Mouse (Mus musculus) induced T-regulatory cell, adult 2 months (primary cell): ENCODE measurements around the gene Elf2.

Source experiments
- DNase-seq: peaks from one replicate; pipeline ENCODE4 v3.0.0-alpha.2; 2012; ENCODE audit warnings: low read depth

Gene Elf2

DNA sequence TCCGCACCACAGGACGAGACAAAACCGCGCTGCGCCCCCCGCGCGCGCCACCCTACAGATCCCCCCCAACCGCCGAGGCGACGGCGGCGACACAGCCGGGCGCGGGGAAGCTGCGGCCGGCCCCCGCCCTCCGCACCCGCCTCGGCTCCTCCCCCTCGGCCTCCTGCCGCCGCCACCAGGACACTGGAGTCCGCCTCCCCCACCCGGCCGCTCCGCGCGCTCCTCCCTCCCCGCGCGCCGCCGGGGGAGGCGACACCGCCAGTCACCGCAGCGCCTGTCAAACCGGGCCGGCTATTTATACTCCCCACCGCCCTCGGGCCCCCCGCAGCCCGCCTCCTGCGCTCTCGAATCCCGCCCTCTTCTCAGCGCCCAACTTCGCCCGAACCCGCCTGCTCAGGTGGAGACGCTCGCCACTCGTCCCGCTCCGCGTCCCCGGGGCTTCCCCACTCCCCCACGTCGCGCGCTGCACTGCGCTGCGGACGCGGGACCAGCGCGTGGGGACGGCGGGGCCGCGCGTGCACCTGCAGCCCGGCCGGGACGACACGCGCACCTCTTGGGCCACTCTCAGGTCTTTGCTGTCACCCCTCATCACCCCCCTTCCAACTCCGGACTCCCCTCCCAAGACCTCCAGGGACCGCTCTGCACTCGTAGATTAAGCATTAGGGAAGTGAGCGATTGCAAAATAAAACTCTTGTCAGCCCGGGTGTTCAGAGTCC lies at the start of gene Elf2:
TSS of gene Elf2 (minus strand) at position 112 of the 716 bp plus-strand sequence.
- peak; percentile 90 for DNase-seq

DNA sequence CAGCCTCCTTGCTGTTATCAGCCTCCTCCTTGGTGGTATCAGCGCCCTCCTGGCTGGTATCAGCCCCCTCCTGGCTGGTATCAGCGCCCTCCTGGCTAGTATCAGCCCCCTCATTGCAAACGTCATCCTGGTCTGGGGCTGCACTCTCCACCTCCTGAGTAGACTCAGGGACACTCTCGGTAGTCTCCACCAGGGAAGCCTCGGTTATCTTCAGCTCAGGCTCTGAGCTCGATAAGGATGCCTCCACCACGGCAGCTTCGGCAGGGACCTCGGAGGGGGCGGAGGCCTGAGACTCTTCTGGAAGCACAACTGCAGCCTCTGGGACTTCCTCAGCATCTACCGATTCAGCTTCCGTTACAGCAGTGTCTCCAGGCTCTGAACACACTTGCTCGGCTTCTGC lies 48.4 kb upstream of the Elf2 start:
- no peak for DNase-seq

DNA sequence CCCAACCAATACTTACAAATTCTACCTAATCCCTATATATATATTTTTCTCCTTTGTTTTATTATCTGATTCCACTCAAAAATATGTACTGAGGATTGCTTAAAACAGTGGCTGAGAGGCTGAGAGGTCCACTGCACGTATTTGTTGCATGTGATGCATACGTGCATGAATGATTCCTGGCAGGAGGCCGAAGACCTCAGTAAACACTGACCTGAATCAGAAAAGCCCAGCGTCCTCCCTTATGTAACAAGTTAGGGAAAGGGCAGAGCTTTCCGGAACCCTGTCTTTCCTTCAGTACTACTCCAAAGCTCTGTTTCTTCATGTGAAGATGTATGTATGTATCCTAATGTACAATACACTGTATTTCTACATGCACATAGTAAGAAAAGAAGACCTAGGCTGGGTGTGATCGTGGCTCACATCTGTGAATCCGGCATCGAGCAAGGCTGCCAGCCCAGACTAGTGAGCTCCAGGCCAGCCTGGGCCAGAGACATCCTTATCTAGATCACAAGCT lies 47.5 kb upstream of the Elf2 start:
- DNase-seq, result no peak

DNA sequence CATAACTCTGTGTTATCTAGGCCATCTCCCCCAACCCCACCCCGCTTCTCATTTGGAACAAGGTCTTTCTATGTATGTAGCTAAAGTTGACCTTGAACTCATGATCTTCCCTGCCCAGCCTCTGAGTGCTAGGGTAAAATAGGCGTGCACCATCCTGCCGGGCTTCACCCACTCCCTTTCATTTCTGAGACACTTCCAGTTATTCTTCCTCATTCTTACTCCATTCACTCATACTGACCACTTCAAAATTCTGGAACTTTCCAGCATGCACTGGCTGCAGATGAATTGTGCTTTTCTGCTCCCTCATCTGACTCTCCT lies 46.6 kb upstream of the Elf2 start:
- DNase-seq, result no peak

DNA sequence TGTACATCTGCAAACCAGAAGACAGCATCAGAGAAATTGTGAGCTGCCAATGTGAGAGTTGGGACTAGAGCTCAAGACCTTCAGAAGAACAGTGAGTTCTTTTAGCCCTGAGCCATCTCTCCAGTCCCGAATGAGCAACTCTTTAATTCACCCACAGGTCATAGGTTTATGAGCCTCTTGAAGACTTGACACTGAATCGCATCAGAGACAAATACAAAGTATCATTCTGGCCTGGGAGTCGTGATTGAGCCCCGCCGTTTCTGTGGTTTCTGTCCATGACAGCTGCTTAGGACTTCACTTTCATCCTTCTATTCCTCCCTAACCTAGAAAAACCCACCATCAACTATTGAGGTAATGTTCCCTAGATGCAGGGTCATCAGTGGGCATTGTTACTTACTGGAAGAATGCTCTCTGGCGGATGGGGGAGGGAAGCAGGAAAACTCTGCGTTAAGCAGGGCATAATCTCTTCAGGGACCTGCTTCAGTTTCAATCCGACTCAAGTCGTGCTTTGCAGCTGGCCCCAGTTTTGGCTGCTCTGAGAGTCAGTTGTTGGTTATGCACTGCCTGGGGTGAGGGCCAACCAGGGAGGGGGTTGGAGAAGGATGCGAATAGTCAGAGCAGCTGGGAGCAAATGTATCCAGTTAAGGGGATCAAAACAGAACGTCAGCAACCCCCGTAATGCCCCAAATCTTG lies 46.1 kb upstream of the Elf2 start:
- DNase-seq, result no peak

DNA sequence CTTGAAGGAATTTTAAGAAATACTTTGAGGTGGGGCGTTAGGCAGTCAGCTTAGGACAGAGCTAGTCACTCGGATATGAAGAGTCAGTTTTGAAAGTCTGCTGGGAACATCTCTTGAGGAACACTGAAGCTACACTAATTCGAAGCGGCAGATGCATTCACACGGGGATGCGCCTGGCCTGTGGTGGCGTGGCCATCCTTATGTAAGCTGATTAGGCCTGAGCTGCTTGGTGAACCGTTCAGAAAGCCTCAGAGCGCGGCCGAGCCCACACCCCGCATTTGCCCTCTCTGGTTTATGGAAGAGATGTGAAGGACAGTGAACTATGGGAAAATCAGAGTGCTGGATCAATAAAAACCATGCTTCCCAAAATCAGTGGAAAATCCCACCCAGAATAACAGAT lies 42.9 kb upstream of the Elf2 start:
- DNase-seq, result no peak

DNA sequence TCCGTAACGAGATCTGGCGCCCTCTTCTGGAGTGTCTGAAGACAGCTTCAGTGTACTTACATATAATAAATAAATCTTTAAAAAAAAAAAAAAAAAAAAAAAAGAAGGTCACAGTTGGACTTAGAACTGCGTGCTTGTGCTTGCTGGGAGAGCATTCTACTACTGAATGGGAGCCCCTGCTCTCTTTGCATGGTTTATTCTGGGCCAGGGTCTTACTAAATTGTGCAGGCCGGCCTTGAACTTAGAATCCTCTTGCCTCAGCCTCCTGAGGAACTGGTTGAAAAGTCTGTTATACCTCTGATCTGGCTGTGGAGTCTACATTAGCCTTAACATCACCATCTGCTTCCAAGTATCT lies 40.2 kb upstream of the Elf2 start:
- no peak for DNase-seq

DNA sequence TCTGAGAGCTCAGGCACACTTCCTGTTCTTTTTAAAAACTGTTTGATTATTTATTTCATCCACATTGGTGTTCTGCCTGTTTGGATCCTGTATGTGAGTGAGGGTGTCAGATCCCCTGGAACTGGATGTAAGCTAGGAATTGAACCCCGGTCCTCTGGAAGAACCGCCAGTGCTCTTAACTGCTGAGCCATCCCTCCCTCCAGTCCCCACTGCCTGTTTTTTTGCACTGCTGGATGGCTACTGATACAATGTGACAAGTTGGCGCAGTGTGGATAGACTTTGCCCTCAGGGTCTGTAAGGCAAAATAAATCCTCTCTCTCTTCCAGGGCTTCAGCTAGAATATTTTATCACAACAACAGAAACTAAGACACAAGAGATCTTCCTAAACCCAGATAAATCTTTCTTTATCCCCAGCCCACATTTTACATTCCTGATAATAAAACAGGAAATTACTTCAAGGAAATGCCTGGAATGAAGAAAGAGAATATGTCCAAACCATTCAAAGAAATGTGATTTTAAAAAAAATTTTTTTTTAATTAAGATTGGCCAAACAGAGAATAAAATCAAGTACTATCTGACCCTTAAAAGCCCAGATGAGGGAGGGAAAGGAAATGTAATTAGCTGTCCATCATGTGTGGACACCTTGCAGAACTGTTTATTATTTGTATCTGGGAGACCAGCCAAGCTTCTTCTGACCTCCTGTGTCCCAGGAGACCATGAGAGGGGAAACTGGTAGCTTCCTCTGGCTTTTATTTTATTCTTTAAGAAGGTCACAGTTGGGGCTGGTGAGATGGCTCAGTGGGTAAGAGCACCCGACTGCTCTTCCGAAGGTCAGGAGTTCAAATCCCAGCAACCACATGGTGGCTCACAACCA lies 39.6 kb upstream of the Elf2 start:
- DNase-seq, result no peak

DNA sequence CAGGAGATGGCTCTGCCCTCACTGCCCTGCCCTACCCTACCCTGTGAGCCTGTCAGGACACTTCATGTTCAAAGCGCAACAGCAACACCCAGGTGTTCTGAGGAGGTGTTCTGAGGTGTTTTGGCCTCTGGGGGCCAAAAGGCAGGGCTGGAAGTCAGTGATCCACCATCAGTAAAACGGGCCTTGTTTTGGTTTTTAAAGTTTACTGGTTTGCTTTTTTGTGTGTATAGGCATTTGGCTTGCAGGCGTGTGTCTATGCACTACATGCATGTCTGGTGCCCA lies 38.1 kb upstream of the Elf2 start:
- peak; percentile 30 for DNase-seq

DNA sequence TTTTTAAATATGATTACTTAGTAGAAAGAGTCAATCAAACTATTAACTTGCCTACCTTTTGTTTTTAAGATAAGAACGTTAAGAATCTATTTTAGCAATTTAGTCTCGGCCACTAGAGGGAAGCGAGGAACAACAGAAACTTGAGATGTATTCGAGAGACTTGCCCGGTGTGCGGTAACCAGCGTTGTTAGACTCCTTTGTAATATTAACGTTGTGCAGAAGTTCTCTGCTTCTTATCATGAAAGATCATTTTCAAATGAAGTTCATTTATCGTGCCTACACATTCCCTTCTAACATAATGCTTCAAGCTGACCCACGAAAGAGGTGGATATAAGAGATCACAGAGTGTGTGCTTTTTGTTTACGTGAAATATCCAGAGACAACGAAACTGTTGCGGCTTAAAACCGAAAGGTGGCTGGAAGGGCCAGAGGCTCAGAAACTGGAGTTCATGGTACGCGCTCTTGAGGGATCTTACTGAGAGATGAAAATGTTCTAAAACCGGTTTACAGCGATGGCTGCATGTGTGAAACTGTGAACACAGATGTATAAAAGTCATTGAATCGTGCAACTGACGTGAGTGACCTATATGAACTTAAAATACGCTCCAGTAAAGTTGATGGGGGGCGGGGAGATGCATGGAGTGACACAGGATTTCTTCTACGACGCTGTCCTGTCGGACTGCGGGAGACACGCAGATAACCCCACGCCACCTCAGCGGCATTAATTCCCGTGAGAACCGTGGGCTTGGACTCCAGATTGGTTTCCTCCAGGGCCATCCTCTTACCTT lies 37.6 kb upstream of the Elf2 start:
- DNase-seq, result peak; percentile 81

DNA sequence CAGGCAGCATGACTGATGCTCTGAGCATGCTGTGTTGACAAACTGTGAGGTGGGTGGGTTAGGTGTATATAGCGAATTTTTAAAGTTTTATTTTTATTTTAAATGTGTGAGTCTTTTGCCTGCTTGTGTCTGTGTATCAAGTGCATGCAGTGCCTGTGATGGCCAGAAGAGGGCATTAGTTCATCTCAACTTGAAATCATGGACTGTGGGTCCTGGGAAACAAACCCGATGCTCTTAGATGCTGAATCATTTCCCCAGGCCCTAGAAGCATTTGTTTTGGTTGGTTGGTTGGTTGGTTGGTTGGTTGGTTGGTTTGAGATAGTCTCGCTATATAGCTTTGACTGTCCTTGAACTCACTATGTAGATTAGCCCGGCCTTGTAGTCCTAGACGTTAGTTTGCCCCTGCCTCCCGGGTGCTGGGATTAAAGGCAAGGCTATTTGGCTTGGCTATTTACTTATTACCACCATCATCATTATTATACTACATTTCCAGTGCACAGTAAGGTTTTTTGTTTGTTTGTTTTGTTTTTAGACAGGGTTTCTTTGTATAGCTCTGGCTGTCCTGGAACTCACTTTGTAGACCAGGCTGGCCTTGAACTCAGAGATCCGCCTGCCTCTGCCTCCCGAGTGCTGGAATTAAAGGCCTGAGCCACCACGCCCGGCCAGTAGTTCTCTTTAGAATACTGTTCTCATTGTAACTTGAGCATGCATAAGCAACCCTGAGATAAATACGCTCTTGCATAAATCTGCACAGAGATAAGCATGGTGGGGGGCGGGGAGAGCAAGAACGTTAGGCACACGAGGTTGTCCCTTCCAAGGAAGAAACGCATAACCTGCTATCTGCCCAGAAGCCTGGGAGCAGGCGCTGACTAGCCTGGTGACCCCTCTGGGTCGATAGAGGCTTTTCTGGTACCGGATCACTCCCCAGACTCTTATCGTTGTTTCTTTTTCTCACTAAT lies 35.1 kb upstream of the Elf2 start:
- peak; percentile 85 for DNase-seq

DNA sequence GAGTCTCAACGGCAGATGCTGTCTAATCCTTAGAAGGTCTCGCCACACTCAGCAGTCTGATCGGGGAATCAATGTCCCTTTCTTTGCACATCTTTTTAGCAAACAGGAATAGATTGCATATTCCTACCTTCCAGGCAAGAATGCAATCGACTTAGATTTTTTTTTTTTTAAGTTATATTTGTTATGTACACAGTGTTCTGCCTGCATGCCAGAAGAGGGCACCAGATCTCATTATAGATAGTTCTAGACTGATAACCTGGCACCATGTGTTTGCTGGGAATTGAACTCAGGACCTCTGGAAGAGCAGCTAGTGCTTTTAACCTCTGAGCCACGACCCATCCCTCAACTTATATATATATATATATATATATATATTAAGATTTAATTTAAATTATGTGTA lies 33.1 kb upstream of the Elf2 start:
- DNase-seq, result peak; percentile 44

DNA sequence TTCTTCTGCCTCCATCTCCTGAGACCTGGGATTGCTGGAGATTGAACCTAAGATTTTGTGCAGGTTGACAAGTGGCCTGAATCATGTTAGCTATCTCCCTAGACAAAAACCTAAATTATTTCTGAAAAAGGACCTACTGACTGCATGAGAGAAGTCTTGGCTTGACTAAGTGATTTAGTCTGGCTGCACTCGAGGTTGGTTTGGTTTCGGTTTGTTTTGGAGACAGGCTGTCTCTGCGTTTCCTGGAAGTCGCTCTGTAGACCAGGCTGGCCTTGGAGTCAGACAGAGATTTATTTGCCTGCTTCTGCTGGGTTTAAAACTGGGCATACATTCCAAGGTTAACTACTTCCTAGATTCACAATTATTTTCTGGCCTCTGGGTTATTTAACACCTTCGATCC lies 32.4 kb upstream of the Elf2 start:
- peak; percentile 61 for DNase-seq

DNA sequence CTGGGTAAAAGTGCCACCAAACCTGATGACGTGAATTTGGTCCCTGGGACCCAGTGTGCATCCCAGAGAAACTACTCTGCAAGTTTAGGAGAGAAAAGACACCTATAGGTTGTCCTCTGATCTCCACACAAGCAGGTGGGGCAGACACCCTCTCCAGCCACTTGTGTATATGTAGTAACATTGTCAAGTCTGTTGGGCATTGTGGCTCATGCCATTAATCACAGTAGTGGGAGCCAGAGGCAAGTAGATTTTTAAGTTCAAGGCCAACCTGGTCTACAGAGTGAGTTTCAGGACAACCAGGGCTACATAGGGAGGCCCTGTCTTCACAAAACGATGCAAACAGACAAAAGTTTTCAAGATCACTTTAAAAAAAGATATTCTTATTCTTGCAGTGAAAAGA lies 31.4 kb upstream of the Elf2 start:
- DNase-seq, result no peak

DNA sequence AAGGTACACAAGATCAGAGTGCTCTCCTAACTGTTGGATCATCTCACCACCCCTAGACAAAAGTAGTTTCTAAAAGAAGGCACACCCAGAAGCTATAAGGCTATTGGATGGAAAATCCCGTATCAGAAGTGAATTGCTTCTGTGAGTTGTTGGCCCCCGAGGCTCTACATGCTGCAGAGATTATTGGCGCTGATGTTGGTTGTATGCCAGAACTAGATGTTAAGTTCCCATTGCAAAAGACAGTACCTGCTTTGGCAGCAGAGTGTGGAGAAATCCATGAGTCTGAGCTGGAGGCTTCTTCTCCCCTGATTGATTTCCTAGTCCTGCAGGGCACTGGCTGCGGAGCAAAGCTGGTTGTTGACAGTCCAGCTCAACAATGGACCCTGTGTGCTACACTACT lies 27.5 kb upstream of the Elf2 start:
- no peak for DNase-seq

DNA sequence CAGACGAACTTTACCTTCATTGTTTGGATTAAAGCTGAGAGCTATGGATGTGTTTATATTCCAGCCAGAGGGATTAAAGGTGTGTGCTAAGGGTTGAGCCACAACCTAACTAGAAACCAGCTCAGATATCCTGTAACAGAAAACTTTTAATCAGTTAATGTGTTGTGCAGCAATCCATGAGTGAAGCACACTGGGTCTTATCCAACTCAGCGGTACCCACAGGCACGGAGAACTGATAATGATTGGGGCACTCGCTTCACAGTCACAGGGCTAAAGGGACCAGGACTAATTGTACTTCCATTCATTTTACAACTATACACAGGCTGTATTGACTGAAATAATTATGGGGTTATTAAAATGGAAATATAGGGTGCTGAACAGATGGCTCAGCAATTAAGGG lies 26.5 kb upstream of the Elf2 start:
- no peak for DNase-seq

DNA sequence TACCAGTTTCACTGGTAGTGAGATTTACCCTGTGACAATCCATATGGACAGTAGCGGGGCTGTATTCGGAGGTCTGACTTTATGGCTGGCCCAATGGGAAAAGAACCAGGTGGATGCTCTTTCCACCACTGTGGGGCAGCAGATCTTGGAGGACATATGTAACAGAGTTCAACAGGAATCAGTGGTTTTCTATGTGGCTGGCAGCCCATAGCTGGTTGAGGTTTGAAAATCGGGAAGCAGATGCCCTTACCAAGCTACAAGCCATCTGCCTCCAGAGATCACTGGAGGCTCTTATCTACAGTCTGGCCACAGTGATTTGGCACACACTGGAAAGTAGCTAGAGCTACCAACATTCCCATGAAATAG lies 25.0 kb upstream of the Elf2 start:
- DNase-seq, result no peak

DNA sequence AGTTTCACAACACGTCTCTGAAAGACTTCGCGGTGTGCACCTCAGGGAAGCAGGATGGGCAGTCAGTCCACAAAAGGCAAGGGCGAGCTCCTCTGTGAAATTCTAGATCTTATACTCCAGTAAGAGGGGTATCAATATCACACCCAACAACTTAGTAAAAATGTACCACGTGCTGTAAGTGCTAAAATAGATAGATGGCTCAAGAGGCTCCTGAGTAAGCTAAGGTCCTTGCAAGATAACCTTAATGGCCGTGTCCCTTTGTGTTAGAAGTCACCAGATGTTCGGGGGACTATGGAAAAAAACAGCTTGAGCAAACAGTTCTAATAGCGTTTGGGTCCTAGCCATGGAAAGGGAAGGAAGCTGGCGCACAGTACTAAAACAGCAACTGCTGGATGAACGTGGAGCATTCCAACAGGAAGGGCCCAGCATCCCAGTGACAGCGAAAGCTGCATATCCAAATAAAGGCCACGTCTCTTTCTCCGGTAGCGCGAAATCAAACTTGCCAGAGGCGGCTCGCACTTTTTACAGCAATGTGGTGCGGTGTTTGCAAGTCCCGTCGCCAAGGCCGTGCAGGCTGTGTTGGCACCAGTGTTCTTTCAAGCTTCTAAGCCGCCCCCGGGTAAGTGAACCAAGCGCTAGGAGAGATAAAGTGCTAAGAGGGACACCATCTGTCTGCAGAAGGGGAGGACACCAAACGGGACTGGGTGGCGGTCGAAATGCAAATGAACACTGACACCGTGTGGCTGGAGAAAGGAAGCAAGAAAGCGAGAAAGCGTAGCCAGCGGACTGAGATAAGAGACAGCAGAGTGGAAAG lies 24.4 kb upstream of the Elf2 start:
- peak; percentile 90 for DNase-seq

DNA sequence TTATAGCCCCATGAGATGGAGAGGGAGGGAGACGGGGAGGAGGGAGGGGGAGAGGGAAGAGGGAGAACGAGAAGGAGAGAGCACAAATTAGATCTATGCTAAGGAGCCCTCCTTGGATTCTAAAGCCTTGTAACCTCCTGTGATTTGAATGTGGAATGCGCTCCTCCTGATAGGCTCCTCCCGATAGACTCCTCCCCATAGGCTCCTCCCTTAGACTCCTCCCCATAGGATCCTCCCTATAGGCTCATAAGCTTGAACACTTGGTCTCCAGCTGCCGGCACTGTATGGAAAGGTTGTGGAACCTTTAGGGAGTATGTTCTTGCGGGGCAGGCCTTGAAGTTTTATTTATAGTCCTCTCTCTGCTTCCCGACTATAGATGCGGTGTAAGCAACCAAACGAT lies 20.6 kb upstream of the Elf2 start:
- no peak for DNase-seq

DNA sequence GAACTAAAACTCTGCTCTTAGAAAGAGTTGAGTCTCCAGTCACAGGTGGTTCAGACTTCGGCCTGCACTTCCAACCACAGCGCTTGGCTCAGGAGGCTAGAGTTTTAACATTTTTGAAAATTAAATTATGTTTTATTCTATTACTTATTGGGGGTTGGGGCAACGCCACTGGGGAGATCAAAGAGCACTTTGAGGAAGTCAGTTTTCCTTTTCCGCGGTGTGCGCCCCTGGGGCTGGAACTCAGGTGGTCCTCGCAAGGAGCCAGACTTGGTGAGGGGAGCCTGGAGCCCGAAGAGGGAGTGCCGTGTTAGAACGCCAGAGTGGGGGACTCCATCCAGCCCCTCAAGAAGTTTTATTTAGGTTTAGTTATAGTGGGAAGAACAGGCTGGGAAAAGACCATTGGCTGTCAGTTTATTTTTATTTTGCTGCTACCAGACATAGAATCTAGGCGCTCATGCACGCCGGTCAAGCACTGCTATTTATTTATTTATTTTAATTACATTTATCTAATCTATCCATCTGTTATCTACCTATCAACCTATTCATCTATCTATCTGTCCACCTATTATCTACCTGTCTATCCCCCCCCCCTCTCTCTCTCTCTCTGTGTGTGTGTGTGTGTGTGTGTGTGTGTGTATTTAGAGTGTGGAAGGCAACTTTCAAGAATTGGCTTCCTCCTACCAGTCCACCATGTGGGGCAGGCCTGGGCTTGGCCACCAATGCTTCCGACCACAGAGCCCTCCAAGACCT lies 19.3 kb upstream of the Elf2 start:
- DNase-seq, result peak; percentile 48
